Mouse (Mus musculus): ENCODE results near the gene Ccdc106. TPM values are rescaled to one million over a fixed set of nuclear protein-coding genes. Genes with fewer than 3 reads are reported as not detected.
A peak's percentile ranks its signal among the peaks of the same experiment; 100 is the strongest.
"Not testable (repeated sequence)": the region's sequence is repeated elsewhere in the genome, so short reads cannot be mapped to it uniquely, and the experiment has no call there.

Ccdc106 gene
- polyA plus RNA-seq, 1 experiment from 2014 or later: 17.0 TPM

DNA sequence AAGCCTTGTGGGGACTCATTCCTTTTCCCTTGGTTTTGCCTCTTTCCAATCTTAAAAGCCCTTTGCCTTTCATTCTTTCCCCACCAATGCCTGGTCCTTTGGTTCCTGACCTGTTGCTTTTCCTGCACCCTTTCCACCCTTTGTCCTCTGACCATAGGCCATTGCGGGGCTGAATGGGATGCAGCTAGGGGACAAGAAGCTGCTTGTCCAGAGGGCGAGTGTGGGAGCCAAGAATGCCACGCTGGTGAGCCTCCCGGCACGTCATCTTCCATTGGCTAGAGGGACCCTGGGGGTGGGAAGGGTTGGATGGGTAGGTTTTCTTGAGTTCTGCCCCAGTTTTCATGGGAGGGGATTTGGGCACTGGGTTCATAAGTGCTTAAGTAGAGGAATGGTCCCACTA is 54.6 kb downstream of the Ccdc106 start:
- Histone ChIP-seq H3K4me1 (no peaks in the 10 kb centered on the region), H3K9me3 (replicated peaks) (no peaks in the 10 kb centered on the region), H3K4me3 (no peak overlapping the region), H3K9ac (no peak overlapping the region), H3K27ac (no peak overlapping the region), H3K27me3 (no peaks in the 10 kb centered on the region), H3K36me3 (ENCODE audit: poor library complexity, severe bottlenecking) (peaks cover 91% of the 10 kb centered on the region), H3K4me2 (no peak overlapping the region)
- 92% methylated on average over 5 of the region's 5 CpGs for WGBS
- ATAC-seq: no peak

GRCm38 (mm10) chr7:5076931-5077330 is 56.6 kb downstream of the Ccdc106 start:
- 97% methylated on average over 2 of the region's 2 CpGs for WGBS
- H3K9ac ChIP-seq: no peak overlapping the region

DNA sequence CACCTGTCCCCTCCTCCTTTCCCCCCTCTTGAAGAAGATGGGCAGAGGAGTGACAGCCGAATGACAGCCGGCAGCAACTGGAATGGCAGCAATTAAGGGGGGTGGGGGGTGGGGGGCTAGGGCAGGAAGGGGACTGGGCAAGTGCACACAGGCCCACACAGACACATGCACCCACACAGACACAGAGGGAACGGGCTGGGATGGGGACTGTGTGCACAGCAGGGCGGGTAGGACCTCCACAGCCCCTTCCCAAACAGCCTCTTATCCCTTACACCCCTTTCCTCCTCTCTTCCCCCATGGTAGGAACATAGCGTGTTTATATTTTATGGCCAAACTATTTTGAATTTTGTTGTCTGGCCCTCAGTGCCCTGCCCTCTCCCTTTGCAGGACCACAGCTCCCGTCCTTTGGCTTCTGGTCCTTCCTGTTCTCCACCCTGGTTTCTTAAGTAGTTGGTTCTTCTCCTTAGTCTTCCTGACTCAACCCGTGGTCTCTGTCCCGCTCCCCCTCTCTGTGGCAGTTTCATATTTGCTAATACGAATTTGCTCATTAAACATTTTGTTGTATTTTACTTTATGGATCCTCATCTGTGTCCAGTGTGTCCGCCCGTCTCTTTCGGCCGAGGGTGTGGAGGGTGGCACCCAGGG is 59.1 kb downstream of the Ccdc106 start:
- peak; percentile 14 for ATAC-seq
- peaks cover 63% of the 10 kb centered on the region for H3K36me3 ChIP-seq (ENCODE audit: poor library complexity, severe bottlenecking)
- peak overlapping the region; percentile 99; the same call in 1 of the 2 replicates for H3K9ac ChIP-seq
- H3K27ac ChIP-seq: peak overlapping the region; percentile 88
- H3K27me3 ChIP-seq; H3K9me3 ChIP-seq (replicated peaks): not testable (repeated sequence)
- H3K4me1 ChIP-seq: peaks cover 20% of the 10 kb centered on the region
- H3K4me2 ChIP-seq: peak overlapping the region; percentile 93
- 46% methylated on average over 10 of the region's 13 CpGs for WGBS
- peak overlapping the region; percentile 98 for H3K4me3 ChIP-seq

More at GRCm38 (mm10) chr7:5076931-5077330, 56.6 kb downstream of the Ccdc106 start:
- no peak for ATAC-seq
- no peak overlapping the region for H3K4me2 ChIP-seq
- H3K9me3 ChIP-seq (replicated peaks): no peaks in the 10 kb centered on the region
- no peak overlapping the region for H3K4me3 ChIP-seq
- H3K4me1 ChIP-seq: peaks cover 14% of the 10 kb centered on the region
- no peak overlapping the region for H3K27ac ChIP-seq
- H3K27me3 ChIP-seq: no peaks in the 10 kb centered on the region
- H3K36me3 ChIP-seq (ENCODE audit: poor library complexity, severe bottlenecking): peaks cover 73% of the 10 kb centered on the region

- H3K4me3 ChIP-seq: peak within 1 kb of the TSS; percentile 98
- peak within 1 kb of the TSS; percentile 93 for H3K4me2 ChIP-seq
- WGBS: 1% methylated on average over 40 of the region's 81 CpGs
- H3K27ac ChIP-seq: peak within 1 kb of the TSS; percentile 88
- H3K4me1 ChIP-seq: peaks cover 20% of the 10 kb centered on the region
- peak; percentile 98 for ATAC-seq
- H3K9ac ChIP-seq: peak within 1 kb of the TSS; percentile 99
- peaks cover 63% of the 10 kb centered on the region for H3K36me3 ChIP-seq (ENCODE audit: poor library complexity, severe bottlenecking)
- H3K27me3 ChIP-seq: no peaks in the 10 kb centered on the region
- no peaks in the 10 kb centered on the region for H3K9me3 ChIP-seq (replicated peaks)
Measured at GRCm38 (mm10) chr7:5080010-5080751, 59.8 kb downstream of the Ccdc106 start, which contains the start of gene Epn1. Gene Epn1, plus strand, starts transcription at chr7:5080235.

GRCm38 (mm10) chr7:5080815-5081214 is 60.5 kb downstream of the Ccdc106 start:
- H3K9ac ChIP-seq: peak overlapping the region; percentile 99
- H3K4me3 ChIP-seq: peak overlapping the region; percentile 98
- no peaks in the 10 kb centered on the region for H3K27me3 ChIP-seq
- ATAC-seq: no peak
- H3K27ac ChIP-seq: peak overlapping the region; percentile 88
- H3K36me3 ChIP-seq (ENCODE audit: poor library complexity, severe bottlenecking): peaks cover 63% of the 10 kb centered on the region
- no peaks in the 10 kb centered on the region for H3K9me3 ChIP-seq (replicated peaks)
- H3K4me1 ChIP-seq: peaks cover 20% of the 10 kb centered on the region
- WGBS: 21% methylated on average over 6 of the region's 6 CpGs
- peak overlapping the region; percentile 93 for H3K4me2 ChIP-seq

GRCm38 (mm10) chr7:5081241-5081640 is 60.9 kb downstream of the Ccdc106 start:
- Histone ChIP-seq H3K4me2 (peak overlapping the region; percentile 93), H3K36me3 (ENCODE audit: poor library complexity, severe bottlenecking) (peaks cover 63% of the 10 kb centered on the region), H3K27me3 (no peaks in the 10 kb centered on the region), H3K4me1 (peaks cover 20% of the 10 kb centered on the region), H3K27ac (no peak overlapping the region), H3K9me3 (replicated peaks) (no peaks in the 10 kb centered on the region), H3K4me3 (peak overlapping the region; percentile 98), H3K9ac (peak overlapping the region; percentile 99)
- WGBS: 67% methylated on average over 6 of the region's 6 CpGs
- no peak for ATAC-seq

- Histone ChIP-seq H3K4me1 (peaks cover 20% of the 10 kb centered on the region), H3K9ac (no peak overlapping the region), H3K36me3 (ENCODE audit: poor library complexity, severe bottlenecking) (peaks cover 59% of the 10 kb centered on the region), H3K27ac (no peak overlapping the region), H3K4me3 (0 out of 2 replicates have a peak overlapping the region, but pooled peaks have one; percentile 98), H3K4me2 (peak overlapping the region; percentile 93; the same call in 1 of the 2 replicates), H3K9me3 (replicated peaks) (no peaks in the 10 kb centered on the region), H3K27me3 (no peaks in the 10 kb centered on the region)
- 94% methylated on average over 2 of the region's 2 CpGs for WGBS
- no peak for ATAC-seq
Measured at GRCm38 (mm10) chr7:5081939-5082338, 61.6 kb downstream of the Ccdc106 start.

- Histone ChIP-seq H3K4me1 (peaks cover 26% of the 10 kb centered on the region), H3K4me2 (no peak overlapping the region), H3K36me3 (ENCODE audit: poor library complexity, severe bottlenecking) (peaks cover 47% of the 10 kb centered on the region), H3K27me3 (no peaks in the 10 kb centered on the region), H3K4me3 (no peak overlapping the region), H3K9me3 (replicated peaks) (no peaks in the 10 kb centered on the region), H3K9ac (no peak overlapping the region), H3K27ac (no peak overlapping the region)
- WGBS: 94% methylated on average over 18 of the region's 18 CpGs
- no peak for ATAC-seq
Measured at GRCm38 (mm10) chr7:5083325-5084105, 63.2 kb downstream of the Ccdc106 start.

DNA sequence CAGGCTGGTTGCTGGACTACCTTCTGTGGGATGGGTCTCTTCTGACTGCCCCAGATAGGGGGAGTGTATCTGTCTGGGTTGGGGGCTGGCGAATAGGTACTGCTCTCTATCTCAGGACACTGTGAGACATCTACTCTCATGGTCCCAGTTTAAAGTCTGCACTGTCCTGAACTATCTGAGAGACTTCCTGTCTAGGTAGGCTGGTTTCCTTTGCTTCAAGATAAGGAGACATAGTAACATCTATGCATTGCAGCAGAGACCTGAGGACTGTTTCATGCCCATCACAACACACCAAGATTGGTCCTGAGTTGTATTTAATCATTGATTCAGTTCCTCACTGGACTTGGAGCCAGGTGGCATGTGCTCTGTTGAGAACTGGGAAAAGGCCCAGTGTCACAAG is 65.2 kb downstream of the Ccdc106 start:
- Histone ChIP-seq H3K27ac (no peak overlapping the region), H3K9me3 (replicated peaks) (no peaks in the 10 kb centered on the region), H3K36me3 (ENCODE audit: poor library complexity, severe bottlenecking) (peaks cover 54% of the 10 kb centered on the region), H3K9ac (no peak overlapping the region), H3K4me2 (no peak overlapping the region), H3K27me3 (no peaks in the 10 kb centered on the region), H3K4me1 (peaks cover 26% of the 10 kb centered on the region), H3K4me3 (no peak overlapping the region)
- no peak for ATAC-seq
- WGBS: 91% methylated on average over 1 of the region's 1 CpGs

- Histone ChIP-seq H3K4me3 (no peak overlapping the region), H3K27ac (no peak overlapping the region), H3K9me3 (replicated peaks) (no peaks in the 10 kb centered on the region), H3K4me1 (peaks cover 14% of the 10 kb centered on the region), H3K36me3 (ENCODE audit: poor library complexity, severe bottlenecking) (peaks cover 65% of the 10 kb centered on the region), H3K9ac (no peak overlapping the region), H3K4me2 (no peak overlapping the region), H3K27me3 (no peaks in the 10 kb centered on the region)
- 83% methylated on average over 5 of the region's 5 CpGs for WGBS
- no peak for ATAC-seq
Measured at GRCm38 (mm10) chr7:5086921-5087440, 66.6 kb downstream of the Ccdc106 start.

- H3K27ac ChIP-seq: no peak overlapping the region
- H3K27me3 ChIP-seq: no peaks in the 10 kb centered on the region
- H3K4me1 ChIP-seq: peaks cover 8% of the 10 kb centered on the region; the same call in 1 of the 2 replicates
- no peak overlapping the region for H3K4me2 ChIP-seq
- H3K9me3 ChIP-seq (replicated peaks): no peaks in the 10 kb centered on the region
- 90% methylated on average over 4 of the region's 4 CpGs for WGBS
- H3K4me3 ChIP-seq: no peak overlapping the region
- H3K9ac ChIP-seq: no peak overlapping the region
- H3K36me3 ChIP-seq (ENCODE audit: poor library complexity, severe bottlenecking): peaks cover 72% of the 10 kb centered on the region
- no peak for ATAC-seq
Measured at GRCm38 (mm10) chr7:5087886-5088285, 67.5 kb downstream of the Ccdc106 start.

All from forebrain, embryonic 13.5 days (tissue).